Mouse (Mus musculus) kidney, adult 2 months (tissue): ENCODE data around the gene Nos1. TPM values are rescaled to one million over a fixed set of nuclear protein-coding genes. Genes with fewer than 3 reads are reported as not detected.

Source experiments
- DNase-seq: peaks from one replicate; pipeline ENCODE4 v3.0.0; 2021
- H3K27ac ChIP-seq: fragments of 200-500 bp; 2 replicates; pipeline ENCODE4 v1.5.1; 2012; ENCODE audit warnings: low read depth, low read length, control low read depth, inconsistent platforms; ENCODE audit not compliant: insufficient read depth
- H3K27me3 ChIP-seq: fragments of 200-500 bp; replicated peaks from 2 replicates; pipeline ENCODE4 v1.6.1; 2012; ENCODE audit warnings: mild to moderate bottlenecking, moderate library complexity, low read length, inconsistent platforms; ENCODE audit not compliant: control insufficient read depth, insufficient read depth
- H3K36me3 ChIP-seq: fragments of 200-500 bp; 2 replicates; pipeline ENCODE4 v1.6.1; 2012; ENCODE audit warnings: mild to moderate bottlenecking, moderate library complexity, low read length, inconsistent platforms; ENCODE audit not compliant: control insufficient read depth, insufficient read depth
- H3K4me1 ChIP-seq: fragments of 200-500 bp; 2 replicates; pipeline ENCODE4 v1.6.1; 2011; ENCODE audit warnings: low read length; ENCODE audit not compliant: control insufficient read depth, insufficient read depth
- H3K4me3 ChIP-seq: fragments of 200-500 bp; 2 replicates; pipeline ENCODE4 v1.5.1; 2011; ENCODE audit warnings: mild to moderate bottlenecking, low read depth, low read length, control low read depth; ENCODE audit not compliant: insufficient read depth
- CTCF ChIP-seq: fragments of 200-500 bp; conservative IDR thresholded peaks from 2 replicates; pipeline ENCODE4 v1.5.1; 2011; ENCODE audit warnings: low read depth, mild to moderate bottlenecking, control low read depth, low read length, moderate library complexity, mixed read lengths; ENCODE audit not compliant: insufficient read depth, insufficient read length
- POLR2A ChIP-seq: fragments of 200-500 bp; IDR thresholded peaks from one replicate; pipeline ENCODE4 v1.6.1; 2011; ENCODE audit warnings: low read depth, low read length, control low read depth
- WGBS: fragments of 180-500 bp; shearing (Covaris S2); methylation state at CpG from one replicate; pipeline ENCODE4 v1.1.7; 2018; 5-methylcytosine and 5-hydroxymethylcytosine counted together
- polyA plus RNA-seq: library from polyadenylated mRNA; depleted of rRNA; stranded (reverse); fragments of >200 nt; gene quantifications from 2 replicates; pipeline ENCODE4 v1.2.3, GENCODE M21; 2012

The Nos1 gene
- polyA plus RNA-seq, 1 experiment: 0.67 TPM

- no peak for DNase-seq
- Histone ChIP-seq H3K27me3 (no peaks in the 10 kb centered on the region), H3K4me1 (no peaks in the 10 kb centered on the region), H3K27ac (no peak overlapping the region), H3K4me3 (no peak overlapping the region), H3K36me3 (no peaks in the 10 kb centered on the region)
- 88% methylated on average over 7 of the region's 7 CpGs for WGBS
- TF ChIP-seq CTCF (no peak), POLR2A (no peak)
These were observed 30.1 kb downstream of the Nos1 start for GRCm38 (mm10) chr5:117810930-117811329.

- Histone ChIP-seq H3K27me3 (no peaks in the 10 kb centered on the region), H3K27ac (no peak overlapping the region), H3K4me3 (no peak overlapping the region), H3K36me3 (no peaks in the 10 kb centered on the region), H3K4me1 (no peaks in the 10 kb centered on the region)
- 64% methylated on average over 6 of the region's 6 CpGs for WGBS
- TF ChIP-seq CTCF (no peak), POLR2A (no peak)
- DNase-seq: no peak
These were observed 38.0 kb downstream of the Nos1 start for GRCm38 (mm10) chr5:117818800-117819199.

GRCm38 (mm10) chr5:117820445-117820844 is 39.6 kb downstream of the Nos1 start:
- no peak for DNase-seq
- Histone ChIP-seq H3K4me1 (no peaks in the 10 kb centered on the region), H3K4me3 (no peak overlapping the region), H3K27ac (no peak overlapping the region), H3K36me3 (no peaks in the 10 kb centered on the region), H3K27me3 (no peaks in the 10 kb centered on the region)
- WGBS: 51% methylated on average over 7 of the region's 7 CpGs
- TF ChIP-seq CTCF: no peak

- Histone ChIP-seq H3K4me3 (no peak overlapping the region), H3K27ac (no peak overlapping the region), H3K36me3 (no peaks in the 10 kb centered on the region), H3K4me1 (no peaks in the 10 kb centered on the region), H3K27me3 (no peaks in the 10 kb centered on the region)
- TF ChIP-seq CTCF (no peak), POLR2A (no peak)
- no peak for DNase-seq
- 90% methylated on average over 9 of the region's 9 CpGs for WGBS
These were observed 43.0 kb downstream of the Nos1 start for GRCm38 (mm10) chr5:117823811-117824210.

- Histone ChIP-seq H3K36me3 (no peaks in the 10 kb centered on the region), H3K4me3 (no peak overlapping the region), H3K27me3 (no peaks in the 10 kb centered on the region), H3K4me1 (no peaks in the 10 kb centered on the region), H3K27ac (no peak overlapping the region)
- DNase-seq: no peak
- TF ChIP-seq POLR2A: no peak
- peak; percentile 27; the same call in 1 of the 2 replicates for TF ChIP-seq CTCF
- WGBS: 76% methylated on average over 5 of the region's 5 CpGs
These were observed 43.7 kb downstream of the Nos1 start for GRCm38 (mm10) chr5:117824486-117824885.

- Histone ChIP-seq H3K4me1 (no peaks in the 10 kb centered on the region), H3K4me3 (no peak overlapping the region), H3K36me3 (no peaks in the 10 kb centered on the region), H3K27me3 (no peaks in the 10 kb centered on the region), H3K27ac (no peak overlapping the region)
- no peak for TF ChIP-seq CTCF
- no peak for TF ChIP-seq POLR2A
- no peak for DNase-seq
- 76% methylated on average over 11 of the region's 11 CpGs for WGBS
These were observed 44.5 kb downstream of the Nos1 start for GRCm38 (mm10) chr5:117825336-117825735.

GRCm38 (mm10) chr5:117827366-117827765 is 46.5 kb downstream of the Nos1 start:
- Histone ChIP-seq H3K36me3 (no peaks in the 10 kb centered on the region), H3K4me3 (no peak overlapping the region), H3K4me1 (no peaks in the 10 kb centered on the region), H3K27ac (no peak overlapping the region), H3K27me3 (no peaks in the 10 kb centered on the region)
- TF ChIP-seq POLR2A (no peak), CTCF (no peak)
- DNase-seq: no peak
- 37% methylated on average over 6 of the region's 6 CpGs for WGBS

GRCm38 (mm10) chr5:117836930-117837329 is 56.1 kb downstream of the Nos1 start:
- DNase-seq: peak; percentile 51
- Histone ChIP-seq H3K36me3 (no peaks in the 10 kb centered on the region), H3K4me3 (no peak overlapping the region), H3K27me3 (no peaks in the 10 kb centered on the region), H3K4me1 (no peaks in the 10 kb centered on the region), H3K27ac (no peak overlapping the region)
- WGBS: 1% methylated on average over 5 of the region's 5 CpGs
- TF ChIP-seq POLR2A: no peak
- peak; percentile 83 for TF ChIP-seq CTCF
